Mouse (Mus musculus) left cerebral cortex, postnatal 36 days (tissue): ENCODE data around the gene Mdm2. TPM values are rescaled to one million over a fixed set of nuclear protein-coding genes. Genes with fewer than 3 reads are reported as not detected.
A peak's percentile ranks its signal among the peaks of the same experiment; 100 is the strongest.
"Not testable (repeated sequence)": the region's sequence is repeated elsewhere in the genome, so short reads cannot be mapped to it uniquely, and the experiment has no call there.

Source experiments
- DNase-seq, 2 experiments: peaks; one replicate each; pipeline ENCODE4 v3.0.0; 2021 to 2022; ENCODE audit warnings: low spot score in 2 of 2, mixed read lengths in 1 of 2
- intact Hi-C: fragments of 180-260 bp; cut with DNase I; formaldehyde crosslinking; loops from one replicate; pipeline ENCODE4 v1.15.1; 2025
- total RNA-seq, 2 experiments: library from RNA; stranded (reverse); gene quantifications; 2 replicates each; pipeline ENCODE4 v1.2.3; 2021

Mdm2 gene
- total RNA-seq: 10 to 100 TPM; 47.0 to 66.1 TPM

- intact Hi-C loops: no loop called here
- peak; percentile 93 to 95 for DNase-seq
Measured at GRCm38 (mm10) chr10:117710604-117711141, at the start of gene Mdm2. Gene Mdm2 (minus strand): TSS chr10:117710758.

GRCm38 (mm10) chr10:117759844-117760630 lies 49.5 kb upstream of the Mdm2 start:
- no peak for DNase-seq
- intact Hi-C loops: no loop called here

- no peak for DNase-seq
- intact Hi-C loops: no loop called here
Measured at GRCm38 (mm10) chr10:117758749-117759727, 48.5 kb upstream of the Mdm2 start.

- DNase-seq, intact Hi-C loops: not testable (repeated sequence)
Measured at GRCm38 (mm10) chr10:117758344-117758743, 47.8 kb upstream of the Mdm2 start.

- no peak for DNase-seq
- intact Hi-C loops: no loop called here
Measured at GRCm38 (mm10) chr10:117757796-117758342, 47.3 kb upstream of the Mdm2 start.

- intact Hi-C loops: no loop called here
- DNase-seq: no peak
Measured at GRCm38 (mm10) chr10:117757259-117757658, 46.7 kb upstream of the Mdm2 start.

- intact Hi-C loops: no loop called here
Measured at GRCm38 (mm10) chr10:117756784-117757183, 46.2 kb upstream of the Mdm2 start.

GRCm38 (mm10) chr10:117755799-117756467 lies 45.4 kb upstream of the Mdm2 start:
- intact Hi-C loops: no loop called here
- DNase-seq: no peak

More at GRCm38 (mm10) chr10:117756784-117757183, 46.2 kb upstream of the Mdm2 start:
- no peak for DNase-seq

GRCm38 (mm10) chr10:117755086-117755798 lies 44.7 kb upstream of the Mdm2 start:
- no peak for DNase-seq
- intact Hi-C loops: no loop called here

- DNase-seq: no peak
- intact Hi-C loops: no loop called here
Measured at GRCm38 (mm10) chr10:117754609-117754940, 44.0 kb upstream of the Mdm2 start.

- DNase-seq: no peak
- intact Hi-C loops: no loop called here
Measured at GRCm38 (mm10) chr10:117753711-117754608, 43.4 kb upstream of the Mdm2 start.

- intact Hi-C loops: no loop called here
Measured at GRCm38 (mm10) chr10:117752851-117753647, 42.5 kb upstream of the Mdm2 start.

GRCm38 (mm10) chr10:117752304-117752821 lies 41.8 kb upstream of the Mdm2 start:
- no peak for DNase-seq

More at GRCm38 (mm10) chr10:117752851-117753647, 42.5 kb upstream of the Mdm2 start:
- no peak for DNase-seq

GRCm38 (mm10) chr10:117751744-117752143 lies 41.2 kb upstream of the Mdm2 start:
- DNase-seq: no peak
- intact Hi-C loops: no loop called here

More at GRCm38 (mm10) chr10:117752304-117752821, 41.8 kb upstream of the Mdm2 start:
- intact Hi-C loops: no loop called here

- intact Hi-C loops: no loop called here
Measured at GRCm38 (mm10) chr10:117751282-117751610, 40.7 kb upstream of the Mdm2 start.

GRCm38 (mm10) chr10:117750529-117751281 lies 40.1 kb upstream of the Mdm2 start:
- no peak for DNase-seq
- intact Hi-C loops: no loop called here

More at GRCm38 (mm10) chr10:117751282-117751610, 40.7 kb upstream of the Mdm2 start:
- no peak for DNase-seq
